Mouse (Mus musculus): ENCODE results near the gene Abcg8.

Abcg8 gene

GRCm38 (mm10) chr17:84675951-84676366 is at the start of gene Abcg8:
TSS of gene Abcg8 (plus strand) at chr17:84676302.
- no peak for DNase-seq

- no peak for DNase-seq
Observed at GRCm38 (mm10) chr17:84626857-84627305, 49.2 kb upstream of the Abcg8 start.

DNA sequence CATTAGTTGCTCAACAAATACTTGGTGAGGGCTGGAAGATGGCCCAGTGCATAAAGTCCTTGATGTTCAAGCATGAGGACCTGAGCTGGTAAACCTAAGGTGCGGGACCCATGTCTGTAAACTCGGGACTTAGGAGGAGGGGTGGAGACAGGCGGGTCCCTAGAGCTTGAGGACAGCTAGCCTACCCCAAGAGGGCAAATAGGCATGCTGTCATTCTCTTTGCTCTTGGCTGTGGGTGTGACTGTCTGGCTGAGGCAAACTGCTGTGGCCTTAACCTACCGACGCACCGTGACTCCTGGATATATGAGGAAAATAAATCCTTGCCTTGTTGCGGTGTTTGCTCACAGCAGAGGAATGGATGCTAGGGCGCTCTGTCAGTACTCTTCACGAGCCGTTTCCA is 48.4 kb upstream of the Abcg8 start:
- DNase-seq, result no peak

DNA sequence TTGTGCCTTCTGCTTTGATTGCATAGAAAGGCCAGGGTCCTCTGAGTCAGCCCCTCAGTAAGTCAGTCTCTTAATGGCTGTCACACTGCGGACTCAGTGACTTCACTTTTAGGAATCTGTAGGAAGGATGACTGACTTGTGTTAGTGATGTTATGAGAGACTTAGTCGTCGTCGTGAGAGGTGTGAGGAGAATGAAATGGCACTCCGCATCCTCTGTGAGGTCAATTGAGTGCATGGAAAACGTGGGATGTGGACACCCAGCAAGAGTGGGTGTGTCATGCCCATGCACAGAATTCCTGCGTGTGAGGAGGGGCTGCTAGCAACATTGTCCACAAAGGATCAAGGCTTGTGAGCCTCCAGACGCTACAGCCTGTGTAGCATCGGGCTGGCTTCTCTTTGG is 47.5 kb upstream of the Abcg8 start:
- no peak for DNase-seq

DNA sequence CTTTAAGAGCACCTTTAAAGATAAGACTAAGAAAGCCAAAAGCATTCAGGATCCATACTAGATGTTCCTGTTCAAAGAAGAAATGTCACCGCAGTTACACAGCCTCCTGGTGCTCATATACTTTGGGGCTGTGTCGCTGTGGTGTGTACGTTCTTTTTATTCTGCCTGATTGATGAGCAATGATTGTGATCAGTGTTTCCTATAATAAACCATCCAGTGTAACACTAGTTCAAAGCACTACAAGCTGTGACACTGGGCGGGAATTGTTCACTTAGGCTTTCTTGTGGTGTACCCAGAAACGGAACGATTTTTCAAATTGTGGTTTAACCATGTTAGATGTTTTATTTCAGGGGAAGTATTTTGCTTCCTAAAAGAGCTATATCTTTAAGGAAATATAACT is 44.3 kb upstream of the Abcg8 start:
- no peak for DNase-seq

DNA sequence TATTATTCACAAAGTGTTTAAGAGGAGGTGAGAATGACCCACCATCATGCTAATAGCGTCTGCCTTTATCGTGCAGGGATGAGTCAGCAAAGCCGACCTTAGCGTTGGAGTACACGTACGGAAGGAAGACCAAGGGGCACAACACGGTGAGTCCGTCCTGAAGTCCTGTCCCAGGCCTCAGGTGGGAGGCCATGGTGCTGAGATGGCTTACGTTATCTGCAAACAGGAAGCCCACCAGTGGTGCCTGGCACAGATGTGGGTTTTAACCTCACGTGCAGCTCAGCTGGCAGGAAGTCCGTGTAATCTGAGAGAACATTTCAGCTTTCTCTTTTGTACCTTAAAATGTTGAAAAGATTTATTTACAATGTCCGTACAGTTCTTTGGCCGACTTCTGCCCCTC is 42.7 kb upstream of the Abcg8 start:
- peak; percentile 68 for DNase-seq

DNA sequence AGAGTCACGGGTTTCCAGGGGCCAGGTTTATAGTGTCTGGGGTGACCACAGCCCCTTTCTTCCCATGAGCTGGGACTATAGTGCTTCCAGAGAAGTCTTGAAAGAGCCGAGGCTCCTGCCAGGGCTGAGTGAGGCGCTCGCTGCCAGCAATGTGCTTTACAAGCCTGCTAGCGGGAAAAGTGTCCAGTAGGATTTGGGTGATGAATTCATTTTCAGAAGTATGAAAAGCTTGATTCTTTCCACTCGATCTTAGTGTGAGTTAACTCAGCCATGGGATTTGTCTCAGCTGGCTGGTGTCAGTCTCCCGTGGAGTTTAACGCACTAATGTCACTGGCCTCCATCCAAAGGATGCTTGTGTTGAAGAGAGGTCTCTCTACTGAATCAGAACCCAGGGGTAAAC is 39.8 kb upstream of the Abcg8 start:
- DNase-seq, result no peak

DNA sequence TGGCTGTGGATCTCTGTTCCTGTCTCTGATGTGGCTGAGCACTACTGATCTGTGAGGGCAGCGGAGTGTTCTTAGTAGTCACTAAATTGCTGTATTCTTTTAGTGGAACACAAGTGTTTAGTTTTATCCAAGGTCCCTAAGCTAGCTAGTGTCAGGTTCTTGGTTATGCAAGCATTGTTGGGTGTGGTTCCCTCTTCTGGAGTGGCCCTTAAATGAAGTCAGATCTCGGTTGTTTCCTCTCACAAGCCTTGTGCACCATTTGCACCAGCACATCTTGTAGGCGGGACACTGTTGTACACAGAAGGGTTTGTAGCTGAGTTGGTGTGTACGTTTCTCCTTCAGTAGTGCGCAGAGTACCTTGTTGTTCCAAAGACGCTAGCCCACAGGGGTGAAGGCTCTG is 38.1 kb upstream of the Abcg8 start:
- DNase-seq, result no peak

DNA sequence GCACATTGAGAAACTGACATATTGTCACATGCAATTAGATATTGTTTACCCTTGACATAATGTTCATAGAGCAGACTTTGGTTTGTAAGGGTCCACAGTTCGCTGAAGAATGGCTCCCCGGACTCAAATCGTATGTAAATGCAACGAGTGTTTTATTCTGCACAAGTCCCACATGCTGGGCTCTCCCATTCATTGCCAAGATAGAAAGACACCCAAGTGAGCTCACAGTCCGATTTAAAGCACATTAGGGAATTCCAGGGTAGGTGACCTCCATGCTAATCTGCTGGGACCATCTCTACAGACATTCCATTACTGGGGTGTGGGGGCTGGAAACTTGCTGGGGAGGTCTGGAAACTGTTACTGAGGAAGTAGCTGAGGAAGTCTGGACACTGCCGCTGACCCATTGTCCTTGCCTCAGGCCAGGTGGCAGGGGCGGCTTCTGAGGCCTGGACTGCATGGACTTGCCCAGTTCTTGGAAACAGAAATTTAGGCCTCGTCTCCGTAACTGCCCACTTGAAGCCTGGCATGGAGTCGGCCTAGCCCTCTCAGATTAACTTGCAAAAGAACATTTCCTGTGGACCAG is 36.2 kb upstream of the Abcg8 start:
- no peak for DNase-seq

GRCm38 (mm10) chr17:84641893-84642292 is 34.2 kb upstream of the Abcg8 start:
- DNase-seq, result peak; percentile 68

DNA sequence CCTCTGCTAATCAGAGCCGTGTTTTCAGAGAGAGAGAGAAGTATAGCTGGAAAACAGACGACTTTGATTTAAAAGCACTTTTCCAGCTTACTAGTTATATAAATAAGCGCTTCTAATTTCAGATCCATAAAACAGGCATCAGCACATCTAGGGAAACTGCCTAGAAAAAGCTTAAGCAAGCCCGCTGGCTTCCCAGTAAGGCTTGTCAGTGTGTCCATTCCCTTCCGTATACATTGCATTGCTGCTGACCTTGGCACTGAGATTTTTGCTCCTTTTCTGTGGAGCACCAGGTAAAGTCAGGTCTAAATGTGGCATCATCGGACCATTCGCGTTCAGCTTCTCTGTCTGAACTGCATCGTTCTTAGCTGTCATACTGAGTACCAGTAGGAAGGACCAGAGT is 33.8 kb upstream of the Abcg8 start:
- no peak for DNase-seq

DNA sequence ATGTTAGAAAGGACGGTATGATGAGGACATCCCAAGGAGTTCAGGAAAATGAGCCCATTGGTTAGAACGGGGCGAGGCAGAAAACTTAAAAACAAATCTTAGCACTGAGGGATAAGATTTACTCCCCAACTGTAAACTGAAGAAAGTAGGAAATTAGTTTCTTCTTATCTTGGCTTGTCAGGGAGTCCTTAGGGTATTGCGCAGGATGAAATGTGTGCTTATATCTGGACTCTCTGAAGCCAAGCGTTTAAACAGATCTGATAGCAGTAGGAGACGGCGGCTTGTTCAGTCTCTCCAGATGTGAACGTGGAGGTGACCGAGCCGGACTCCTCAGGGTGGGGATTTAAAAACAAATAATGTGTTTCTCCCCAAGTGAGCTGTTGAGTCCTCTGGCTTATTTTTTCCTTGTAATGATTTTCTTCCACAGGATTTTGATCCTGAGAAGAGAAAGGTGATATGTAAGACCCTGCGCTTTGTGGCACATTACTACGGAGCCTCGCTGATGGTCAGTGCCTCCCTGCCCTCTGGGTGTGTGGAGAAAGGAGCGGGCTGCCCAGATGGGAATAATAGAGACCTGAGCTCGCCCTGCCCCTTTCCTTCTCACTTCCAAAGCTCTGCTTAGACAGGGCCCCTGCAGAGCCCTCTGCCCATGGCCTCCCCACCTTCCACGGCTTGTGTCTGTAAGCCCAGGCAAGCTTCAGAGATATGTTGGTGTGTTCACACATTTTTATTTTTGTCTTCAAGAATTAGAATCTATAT is 31.6 kb upstream of the Abcg8 start:
- no peak for DNase-seq

DNA sequence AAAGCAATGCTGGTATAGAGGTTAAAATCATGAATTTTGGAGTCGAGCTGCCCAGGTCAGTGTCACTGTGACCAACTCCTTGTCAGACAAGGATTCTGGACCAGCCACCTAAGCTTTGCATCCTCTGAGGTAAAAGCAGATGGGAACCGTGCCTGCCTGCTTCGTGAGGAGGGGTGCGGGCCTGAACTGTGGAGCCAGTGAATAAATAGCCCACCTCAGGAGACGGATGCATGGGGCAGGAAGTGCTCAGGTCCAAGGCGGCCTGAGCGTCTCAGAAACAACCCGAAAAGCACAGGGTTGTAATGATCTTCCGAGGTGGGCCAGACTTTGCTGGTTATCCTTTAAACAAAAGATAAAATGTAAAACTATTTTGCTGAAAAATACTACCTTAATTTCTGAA is 31.0 kb upstream of the Abcg8 start:
- no peak for DNase-seq

GRCm38 (mm10) chr17:84645894-84646293 is 30.2 kb upstream of the Abcg8 start:
- DNase-seq, result no peak

DNA sequence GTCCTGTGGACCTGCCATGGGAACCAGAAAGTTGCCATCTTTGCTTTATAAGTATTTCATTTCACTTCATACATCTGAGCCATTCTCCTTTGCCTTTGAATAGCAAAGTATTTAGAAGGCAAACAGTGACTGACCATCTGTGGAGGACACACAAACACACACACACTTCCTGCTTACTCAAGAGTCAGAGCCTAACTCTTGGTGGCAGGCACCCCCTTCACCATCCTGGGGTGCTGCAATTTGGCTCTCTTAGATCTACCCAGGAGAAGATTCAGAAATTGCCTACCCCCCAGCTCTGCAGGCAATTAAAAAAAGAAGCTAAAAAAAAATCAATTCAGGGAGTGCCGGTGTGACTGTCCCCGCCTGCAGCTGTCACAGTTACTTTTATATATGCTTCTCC is 29.6 kb upstream of the Abcg8 start:
- DNase-seq, result no peak

DNA sequence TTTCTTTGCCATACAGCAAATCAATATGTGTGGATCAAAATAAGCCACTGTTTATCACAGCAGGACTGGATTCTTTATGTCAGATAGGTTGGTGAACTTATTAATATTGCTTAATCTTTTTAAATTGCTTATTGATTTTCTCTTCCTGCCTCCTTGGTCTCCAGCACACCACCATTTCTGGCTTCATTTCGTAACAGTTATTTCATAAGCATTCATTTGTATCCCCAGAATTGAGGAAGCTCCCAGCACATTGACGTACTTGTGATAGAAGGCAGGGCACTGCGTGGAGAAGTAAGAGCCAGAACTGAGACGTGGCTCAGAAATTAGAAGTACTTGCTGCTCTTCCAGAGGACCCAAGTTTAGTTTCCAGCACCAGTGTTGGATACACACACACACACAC is 28.5 kb upstream of the Abcg8 start:
- no peak for DNase-seq

GRCm38 (mm10) chr17:84650302-84651017 is 25.6 kb upstream of the Abcg8 start:
- no peak for DNase-seq

DNA sequence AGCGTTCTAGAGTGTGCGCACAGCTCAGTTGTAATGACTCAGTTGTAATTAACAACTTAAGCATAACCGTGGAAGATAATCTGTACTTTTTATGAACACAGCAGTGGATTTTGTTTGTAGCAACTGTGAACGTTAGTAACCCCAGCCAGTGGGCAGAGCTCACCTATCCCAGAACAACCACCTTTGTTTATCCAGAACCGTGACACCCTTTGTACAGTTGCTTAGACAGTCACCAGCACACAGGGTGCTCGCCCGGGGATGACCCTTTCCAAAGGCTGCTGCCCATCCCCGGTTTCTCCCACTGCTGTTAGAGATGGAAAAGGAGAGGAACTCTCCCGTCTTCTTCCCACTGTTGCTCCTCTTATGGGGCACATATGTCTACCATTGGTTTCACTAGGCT is 22.6 kb upstream of the Abcg8 start:
- DNase-seq, result no peak

DNA sequence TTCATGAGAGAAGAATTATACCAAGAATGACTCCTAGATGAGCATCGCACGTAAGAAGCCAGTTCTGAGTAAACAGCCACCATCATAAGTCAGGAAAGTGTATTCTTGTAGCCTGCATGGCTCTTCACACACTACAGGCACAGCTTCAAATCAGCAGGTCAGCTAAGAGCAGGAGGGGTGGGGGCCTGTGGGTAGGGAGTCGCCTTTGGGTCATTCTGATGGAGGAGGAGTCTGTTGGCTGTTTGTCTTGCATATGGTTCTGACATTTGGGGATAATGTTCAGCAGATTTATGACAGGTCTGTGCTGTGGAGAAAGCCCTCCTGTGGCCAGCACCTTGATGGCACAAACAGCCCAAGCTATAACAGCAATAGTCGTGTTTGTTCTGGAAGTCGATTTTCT is 19.9 kb upstream of the Abcg8 start:
- no peak for DNase-seq

DNA sequence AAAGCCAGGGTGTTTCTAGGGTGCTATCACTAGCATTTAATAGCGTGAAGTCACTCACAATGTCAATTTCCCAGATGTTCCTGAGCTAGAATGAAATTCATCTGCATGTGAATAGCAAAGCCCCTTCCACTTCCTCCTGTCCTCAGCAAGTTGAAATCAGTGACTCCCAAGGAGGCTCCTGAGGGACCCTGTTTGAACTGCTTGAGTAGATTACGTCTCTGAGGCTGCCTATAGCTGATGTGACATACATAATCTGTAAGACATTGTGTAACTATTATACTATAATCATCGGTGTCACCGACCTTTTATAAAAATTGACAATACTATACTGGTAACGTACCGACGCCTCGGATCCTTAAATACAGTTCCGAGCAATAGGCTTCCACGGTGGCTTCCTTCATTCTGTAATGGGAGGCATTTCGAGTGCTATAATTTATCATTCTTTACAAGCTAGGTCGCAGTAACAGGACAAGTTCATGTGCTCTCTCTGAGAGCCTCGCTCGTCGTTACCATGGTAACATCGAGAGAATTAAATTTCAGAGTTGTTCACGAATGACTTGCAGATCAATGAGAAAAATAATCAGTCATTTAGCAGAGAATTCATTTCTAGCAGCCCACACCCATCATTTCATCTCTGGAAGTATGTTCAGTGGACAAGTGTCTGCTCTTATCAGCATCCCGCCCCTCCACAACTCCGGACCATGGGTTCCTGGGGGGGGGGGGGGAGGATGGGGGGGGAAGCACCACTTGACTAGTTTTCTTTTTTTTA is 19.3 kb upstream of the Abcg8 start:
- no peak for DNase-seq

DNA sequence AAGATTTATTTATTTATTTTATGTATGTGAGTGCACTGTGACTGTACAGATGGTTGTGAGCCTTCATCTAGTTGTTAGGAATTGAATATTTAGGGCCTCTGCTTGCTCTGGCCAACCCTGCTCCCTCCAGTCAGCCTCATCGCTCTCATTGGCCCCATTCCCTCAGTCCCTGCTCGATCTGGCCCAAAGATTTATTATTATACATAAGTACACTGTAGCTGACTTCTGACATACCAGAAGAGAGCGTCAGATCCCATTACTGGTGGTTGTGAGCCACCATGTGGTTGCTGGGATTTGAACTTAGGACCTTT is 18.7 kb upstream of the Abcg8 start:
- no peak for DNase-seq

DNA sequence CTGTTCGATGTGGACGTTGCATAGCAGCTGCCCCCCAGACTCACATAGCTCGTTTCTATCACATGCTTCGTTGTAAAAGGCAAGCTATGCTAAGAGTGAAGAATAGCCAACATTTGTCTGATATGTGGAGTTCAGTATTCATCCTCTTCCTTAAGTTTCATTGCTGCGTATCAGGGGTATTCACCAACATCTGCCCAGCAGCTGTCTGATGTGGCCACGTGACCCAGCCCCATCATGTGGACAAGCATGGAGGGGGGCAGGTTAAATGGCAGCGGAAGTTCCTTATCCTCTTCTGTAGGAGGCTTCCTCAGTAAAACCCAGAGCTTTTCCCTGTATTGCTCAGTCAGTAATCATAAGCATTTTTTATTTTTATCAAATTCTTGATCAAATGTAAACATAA is 18.3 kb upstream of the Abcg8 start:
- no peak for DNase-seq

GRCm38 (mm10) chr17:84658195-84658594 is 17.9 kb upstream of the Abcg8 start:
- DNase-seq, result no peak

DNA sequence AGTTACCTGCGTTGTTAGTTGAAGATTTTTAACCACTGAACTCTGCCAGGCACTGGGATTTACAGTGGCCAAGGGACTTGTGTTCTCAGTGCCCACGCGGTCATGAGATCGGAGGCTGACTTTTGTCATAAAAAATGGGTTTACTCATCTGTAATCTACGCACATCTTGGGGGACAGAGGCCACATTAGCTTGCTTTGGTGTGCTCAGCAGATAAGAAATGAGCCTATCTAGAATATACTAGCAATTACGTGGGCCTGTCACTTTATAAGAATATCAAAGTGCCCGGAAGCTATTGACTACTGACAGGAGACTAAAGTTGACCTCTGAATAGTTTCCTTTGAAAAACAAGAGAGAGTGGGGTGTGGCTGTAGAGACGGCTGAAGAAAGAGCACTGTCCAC is 17.2 kb upstream of the Abcg8 start:
- DNase-seq, result no peak

Measured in thymus, postnatal 14 days (tissue).